Mouse (Mus musculus): ENCODE data around the gene Med17. TPM values are rescaled to one million over a fixed set of nuclear protein-coding genes. Genes with fewer than 3 reads are reported as not detected.
A peak's percentile ranks its signal among the peaks of the same experiment; 100 is the strongest.

Med17 gene
- total RNA-seq, 2 experiments from 2014 or later: 17.1 to 20.4 TPM

- intact Hi-C loops (cut with DNase I): no loop called here
- DNase-seq: no peak
Measured at GRCm38 (mm10) chr9:15297112-15297511, 17.4 kb upstream of the Med17 start.

DNA sequence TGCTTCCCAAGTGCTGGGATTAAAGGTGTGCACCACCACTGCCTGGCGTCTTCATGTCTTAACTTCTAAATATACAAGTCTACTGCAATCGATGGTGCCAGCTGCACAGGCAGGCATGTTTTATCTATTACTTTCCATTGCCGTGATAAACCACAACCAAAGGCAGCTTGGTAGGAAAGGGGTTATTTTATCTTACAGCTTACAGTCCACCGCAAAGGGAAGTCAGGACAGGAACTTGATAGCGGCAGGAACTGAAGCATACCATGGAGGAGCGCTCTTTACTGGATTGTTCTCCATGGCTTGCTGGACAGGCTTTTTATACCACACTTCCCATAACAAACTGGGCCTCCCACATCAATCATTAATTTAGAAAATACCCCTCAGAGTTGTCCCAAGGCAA, 9.5 kb upstream of the Med17 start:
- intact Hi-C loops (cut with DNase I): no loop called here
- DNase-seq: no peak

DNA sequence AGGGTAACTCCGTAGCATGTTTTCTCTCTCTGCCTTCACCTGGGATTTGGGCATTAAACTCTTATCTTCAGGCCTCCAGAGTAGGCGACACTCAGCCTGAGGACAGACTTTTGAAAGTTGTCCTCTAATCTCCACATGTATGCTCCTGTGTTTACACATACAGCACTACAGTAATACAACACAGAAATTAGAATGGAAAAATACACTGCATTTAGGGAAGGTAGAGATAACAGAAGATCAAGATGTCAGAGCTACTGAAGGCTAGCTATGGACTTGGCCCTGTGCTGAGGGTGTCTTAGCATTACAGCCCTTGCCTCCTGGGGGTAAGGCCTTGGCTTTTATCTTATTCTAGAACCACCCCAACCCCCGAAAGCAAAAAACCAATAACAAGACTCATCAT, 8.7 kb upstream of the Med17 start:
- no peak for DNase-seq
- intact Hi-C loops (cut with DNase I): no loop called here

- no peak for DNase-seq
- intact Hi-C loops (cut with DNase I): no loop called here
Measured at GRCm38 (mm10) chr9:15287846-15288245, 8.1 kb upstream of the Med17 start.

- no peak for DNase-seq
- intact Hi-C loops (cut with DNase I): no loop called here
Measured at GRCm38 (mm10) chr9:15285443-15285842, 5.7 kb upstream of the Med17 start.

GRCm38 (mm10) chr9:15280491-15280879, 754 bp upstream of the Med17 start:
- intact Hi-C loops (cut with DNase I): no loop called here
- DNase-seq: no peak

- no peak for DNase-seq
- intact Hi-C loops (cut with DNase I): no loop called here
Measured at GRCm38 (mm10) chr9:15279139-15279648, 537 bp downstream of the Med17 start.

- intact Hi-C loops (cut with DNase I): no loop called here
- DNase-seq: no peak
Measured at GRCm38 (mm10) chr9:15278343-15278742, 1.4 kb downstream of the Med17 start.

- DNase-seq: no peak
- intact Hi-C loops (cut with DNase I): no loop called here
Measured at GRCm38 (mm10) chr9:15276855-15277254, 2.9 kb downstream of the Med17 start.

DNA sequence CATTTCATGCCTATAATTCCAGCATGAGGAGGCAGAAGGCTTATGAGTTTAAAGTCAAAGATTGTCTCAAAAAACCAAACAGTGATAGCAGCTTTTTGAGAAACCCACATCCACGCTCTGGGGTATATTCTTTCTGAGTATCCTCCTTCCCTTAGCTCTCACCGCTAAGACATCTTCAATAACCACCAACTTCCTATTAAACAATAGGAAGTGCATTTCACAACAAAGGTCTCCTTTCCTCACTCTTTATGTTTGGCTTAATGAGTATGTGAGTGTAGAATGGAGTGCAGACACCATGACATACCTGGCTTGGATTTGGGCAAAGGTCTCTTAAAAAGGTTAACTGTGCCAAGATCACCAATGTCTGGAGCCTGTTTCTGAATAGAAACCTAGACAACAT, 5.8 kb downstream of the Med17 start:
- DNase-seq: no peak
- intact Hi-C loops (cut with DNase I): no loop called here

- no peak for DNase-seq
- intact Hi-C loops (cut with DNase I): no loop called here
Measured at GRCm38 (mm10) chr9:15263487-15263886, 16.2 kb downstream of the Med17 start.

- intact Hi-C loops (cut with DNase I): no loop called here
- no peak for DNase-seq
Measured at GRCm38 (mm10) chr9:15261980-15262379, 17.8 kb downstream of the Med17 start.

GRCm38 (mm10) chr9:15256214-15256613, 23.5 kb downstream of the Med17 start:
- DNase-seq: no peak
- intact Hi-C loops (cut with DNase I): no loop called here

GRCm38 (mm10) chr9:15254501-15254900, 25.2 kb downstream of the Med17 start:
- intact Hi-C loops (cut with DNase I): no loop called here
- DNase-seq: no peak

DNA sequence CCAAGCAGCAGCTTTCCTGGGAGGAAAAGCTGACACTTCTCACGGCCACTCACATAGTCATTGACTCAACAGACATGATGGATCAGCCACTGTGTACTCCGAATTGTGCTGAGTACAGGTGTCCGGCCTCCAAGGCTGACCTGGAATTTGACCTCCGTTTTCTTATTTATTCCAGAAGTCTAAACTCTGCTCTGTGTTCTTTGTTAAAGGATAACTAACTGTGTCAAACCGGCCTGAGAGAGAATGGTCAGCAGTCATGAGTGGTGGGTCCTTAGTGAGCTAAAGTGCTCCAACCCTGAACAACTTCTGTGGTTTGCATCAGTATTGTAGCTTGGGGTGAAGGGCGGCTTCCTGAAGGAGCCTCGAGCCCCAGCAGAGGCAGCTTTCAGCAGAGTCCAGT, 27.5 kb downstream of the Med17 start:
- DNase-seq: no peak
- intact Hi-C loops (cut with DNase I): no loop called here

DNA sequence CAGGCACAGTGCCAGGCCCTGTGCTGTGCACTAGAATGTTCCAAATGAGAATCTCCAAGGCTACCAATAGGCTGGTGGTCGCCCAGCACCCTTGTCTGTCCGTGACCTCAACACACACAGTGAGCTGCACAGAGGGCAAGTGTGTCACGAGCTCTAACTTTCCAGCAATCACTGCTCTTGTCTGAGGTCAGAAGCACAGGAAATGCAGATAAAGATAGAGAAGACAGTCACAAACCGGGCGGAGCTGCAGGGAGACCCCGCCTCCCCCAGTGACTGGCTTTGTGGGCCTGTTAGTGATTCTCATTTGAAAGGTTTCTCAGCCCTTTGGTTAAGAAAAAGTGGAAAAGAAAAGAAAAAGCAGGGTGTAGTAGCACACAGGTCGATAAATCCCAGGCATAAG, 29.4 kb downstream of the Med17 start:
- no peak for DNase-seq
- intact Hi-C loops (cut with DNase I): no loop called here

DNA sequence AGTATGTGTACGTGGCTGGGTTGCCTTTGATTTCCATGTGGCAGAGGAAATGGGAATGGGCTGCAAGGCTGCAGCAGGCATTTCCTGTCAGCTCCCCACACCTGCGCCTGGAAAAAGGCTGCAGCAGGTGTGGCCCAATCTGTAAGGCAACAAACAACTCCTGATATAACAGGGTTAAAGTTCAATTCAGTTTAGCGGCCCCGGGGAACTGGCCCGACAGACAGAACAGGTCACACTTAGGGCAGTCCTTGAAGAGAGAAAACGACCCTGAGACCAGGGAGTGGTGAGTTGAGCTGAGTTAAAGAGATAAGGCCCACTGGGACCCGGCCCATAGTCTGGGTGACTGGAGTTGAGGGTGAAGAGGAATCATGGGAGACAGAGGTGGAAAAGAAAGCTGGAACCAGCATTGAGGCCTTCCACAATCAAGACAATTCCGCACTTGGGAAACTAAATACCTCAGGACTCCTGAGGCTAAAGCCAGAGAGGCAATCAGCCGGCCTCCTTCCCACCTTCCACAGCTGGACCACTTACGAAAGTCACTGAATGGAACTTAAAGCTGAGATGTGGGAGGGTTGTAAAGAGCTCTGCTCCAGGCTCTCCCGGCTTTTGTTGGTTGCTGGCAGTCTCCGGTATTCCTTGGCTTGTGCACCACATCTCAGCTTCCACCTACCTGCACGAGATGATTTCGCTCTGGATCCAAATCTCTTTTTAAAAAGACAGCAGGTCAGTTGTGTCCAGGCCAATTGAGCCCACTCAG, 34.2 kb downstream of the Med17 start:
- intact Hi-C loops (cut with DNase I): no loop called here

GRCm38 (mm10) chr9:15242130-15242529, 37.6 kb downstream of the Med17 start:
- no peak for DNase-seq
- intact Hi-C loops (cut with DNase I): no loop called here

More for the DNA sequence above, 34.2 kb downstream of the Med17 start:
- DNase-seq: no peak

GRCm38 (mm10) chr9:15241596-15241939, 38.2 kb downstream of the Med17 start:
- intact Hi-C loops (cut with DNase I): no loop called here

DNA sequence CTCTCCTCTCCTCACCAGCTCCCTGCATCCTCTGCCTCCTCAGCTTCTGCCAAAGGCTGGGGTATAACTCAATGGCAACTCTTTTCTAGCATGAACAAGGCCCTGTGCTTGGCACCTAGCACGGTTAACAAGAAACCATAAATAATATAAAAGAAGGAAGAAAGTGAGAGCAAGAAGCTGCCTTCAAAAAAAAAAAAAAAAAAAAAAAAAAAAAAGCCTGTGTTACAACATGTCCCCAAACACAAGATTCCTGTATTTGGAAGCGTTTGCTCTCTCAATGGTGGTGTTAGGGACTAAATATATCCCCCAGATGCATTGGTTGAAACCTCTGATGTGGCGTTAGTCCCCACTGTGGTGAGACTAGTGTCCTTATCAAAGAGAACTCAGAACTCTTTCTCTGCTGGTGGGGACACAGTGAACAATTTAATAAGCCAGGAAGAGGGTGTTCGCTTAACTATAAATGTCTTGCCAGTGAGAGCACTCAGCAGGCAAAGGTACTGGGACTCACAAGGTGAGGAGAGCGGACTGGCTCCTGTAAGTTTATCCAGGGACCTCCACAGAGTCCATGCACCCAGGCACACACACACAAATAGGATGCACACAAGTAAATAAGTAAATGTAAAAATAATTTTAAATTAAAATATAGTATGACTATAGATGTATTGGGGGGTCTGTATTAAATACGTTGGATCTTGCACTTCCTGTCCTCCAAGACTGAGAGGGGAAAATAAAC, 38.7 kb downstream of the Med17 start:
- intact Hi-C loops (cut with DNase I): no loop called here
- no peak for DNase-seq

More at GRCm38 (mm10) chr9:15241596-15241939, 38.2 kb downstream of the Med17 start:
- peak; percentile 46 to 72 for DNase-seq

DNA sequence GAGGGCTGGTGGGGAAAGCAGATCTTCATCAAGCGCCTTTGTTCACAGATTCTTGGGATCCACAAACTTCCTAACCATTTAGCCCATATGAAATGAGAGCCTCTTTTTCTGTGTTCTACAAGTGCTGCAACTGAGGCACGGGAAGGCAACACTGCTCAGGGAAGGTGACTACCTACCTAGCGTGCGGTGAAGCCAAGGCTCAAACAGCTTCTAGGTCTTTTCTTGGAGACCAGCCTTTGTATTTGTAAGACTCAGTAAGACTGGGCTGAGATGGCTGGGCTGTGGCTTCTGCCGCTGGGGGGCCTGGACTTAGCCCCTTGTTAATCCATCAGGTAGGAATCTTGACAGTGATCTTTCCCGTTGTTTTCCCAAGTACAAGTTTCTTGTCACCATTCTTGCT, 39.7 kb downstream of the Med17 start:
- DNase-seq: no peak
- intact Hi-C loops (cut with DNase I): no loop called here

Data from heart, postnatal 10 days (tissue).